Mouse (Mus musculus): ENCODE measurements around the gene Cdc73. TPM values are rescaled to one million over a fixed set of nuclear protein-coding genes. Genes with fewer than 3 reads are reported as not detected.

Cdc73 gene
- polyA plus RNA-seq, 1 experiment = 115 TPM

GRCm38 (mm10) chr1:143640650-143641407, 61.9 kb downstream of the Cdc73 start, which contains the start of gene B3galt2:
Gene B3galt2 (plus strand): TSS chr1:143640664.
- H3K27me3 ChIP-seq (ENCODE audit: control insufficient read depth, insufficient read depth, low read length, poor library complexity, severe bottlenecking) = no peaks in the 10 kb centered on the region
- peaks cover 1% of the 10 kb centered on the region for H3K4me1 ChIP-seq (ENCODE audit: control insufficient read depth, insufficient read depth, low read length)
- H3K9me3 ChIP-seq (replicated peaks; ENCODE audit: control insufficient read depth, insufficient read depth, low read length, poor library complexity, severe bottlenecking) = no peaks in the 10 kb centered on the region
- TF ChIP-seq CTCF (IDR thresholded peaks at IDR 0.05; ENCODE audit: low read depth, low read length) (no peak), POLR2A (IDR thresholded peaks at IDR 0.05; ENCODE audit: insufficient read depth, low read length) (no peak), EP300 (IDR thresholded peaks at IDR 0.05; ENCODE audit: insufficient read depth, low read depth, low read length) (no peak)
- H3K27ac ChIP-seq (ENCODE audit: insufficient read depth, low read length) = no peak within 1 kb of the TSS
- H3K4me3 ChIP-seq (ENCODE audit: low read depth, low read length) = no peak within 1 kb of the TSS
- no peaks in the 10 kb centered on the region for H3K36me3 ChIP-seq (ENCODE audit: control insufficient read depth, insufficient read depth, low read length, poor library complexity, severe bottlenecking)
- H3K9ac ChIP-seq (ENCODE audit: low read depth, poor library complexity, severe bottlenecking) = no peak within 1 kb of the TSS

GRCm38 (mm10) chr1:143632854-143633587, 69.7 kb downstream of the Cdc73 start:
- Histone ChIP-seq H3K36me3 (ENCODE audit: control insufficient read depth, insufficient read depth, low read length, poor library complexity, severe bottlenecking) (peaks cover 2% of the 10 kb centered on the region; the same call in 1 of the 2 replicates), H3K4me3 (ENCODE audit: low read depth, low read length) (no peak overlapping the region), H3K9ac (ENCODE audit: low read depth, poor library complexity, severe bottlenecking) (no peak overlapping the region), H3K9me3 (replicated peaks; ENCODE audit: control insufficient read depth, insufficient read depth, low read length, poor library complexity, severe bottlenecking) (no peaks in the 10 kb centered on the region), H3K4me1 (ENCODE audit: control insufficient read depth, insufficient read depth, low read length) (peaks cover 1% of the 10 kb centered on the region), H3K27ac (ENCODE audit: insufficient read depth, low read length) (0 out of 2 replicates have a peak overlapping the region, but pooled peaks have one; percentile 71), H3K27me3 (ENCODE audit: control insufficient read depth, insufficient read depth, low read length, poor library complexity, severe bottlenecking) (no peaks in the 10 kb centered on the region)
- TF ChIP-seq CTCF (IDR thresholded peaks at IDR 0.05; ENCODE audit: low read depth, low read length) (no peak), EP300 (IDR thresholded peaks at IDR 0.05; ENCODE audit: insufficient read depth, low read depth, low read length) (no peak), POLR2A (IDR thresholded peaks at IDR 0.05; ENCODE audit: insufficient read depth, low read length) (no peak)

GRCm38 (mm10) chr1:143632361-143632760, 70.3 kb downstream of the Cdc73 start:
- no peak overlapping the region for H3K27ac ChIP-seq (ENCODE audit: insufficient read depth, low read length)
- TF ChIP-seq EP300 (IDR thresholded peaks at IDR 0.05; ENCODE audit: insufficient read depth, low read depth, low read length) (no peak), CTCF (IDR thresholded peaks at IDR 0.05; ENCODE audit: low read depth, low read length) (no peak), POLR2A (IDR thresholded peaks at IDR 0.05; ENCODE audit: insufficient read depth, low read length) (no peak)
- H3K9me3 ChIP-seq (replicated peaks; ENCODE audit: control insufficient read depth, insufficient read depth, low read length, poor library complexity, severe bottlenecking) = no peaks in the 10 kb centered on the region
- H3K4me1 ChIP-seq (ENCODE audit: control insufficient read depth, insufficient read depth, low read length) = peaks cover 1% of the 10 kb centered on the region
- peaks cover 2% of the 10 kb centered on the region; the same call in 1 of the 2 replicates for H3K36me3 ChIP-seq (ENCODE audit: control insufficient read depth, insufficient read depth, low read length, poor library complexity, severe bottlenecking)
- no peaks in the 10 kb centered on the region for H3K27me3 ChIP-seq (ENCODE audit: control insufficient read depth, insufficient read depth, low read length, poor library complexity, severe bottlenecking)
- H3K9ac ChIP-seq (ENCODE audit: low read depth, poor library complexity, severe bottlenecking) = no peak overlapping the region
- no peak overlapping the region for H3K4me3 ChIP-seq (ENCODE audit: low read depth, low read length)

GRCm38 (mm10) chr1:143631337-143631736, 71.4 kb downstream of the Cdc73 start:
- Histone ChIP-seq H3K9ac (ENCODE audit: low read depth, poor library complexity, severe bottlenecking) (no peak overlapping the region), H3K27ac (ENCODE audit: insufficient read depth, low read length) (no peak overlapping the region), H3K4me3 (ENCODE audit: low read depth, low read length) (no peak overlapping the region), H3K4me1 (ENCODE audit: control insufficient read depth, insufficient read depth, low read length) (no peaks in the 10 kb centered on the region), H3K36me3 (ENCODE audit: control insufficient read depth, insufficient read depth, low read length, poor library complexity, severe bottlenecking) (peaks cover 8% of the 10 kb centered on the region; the same call in 1 of the 2 replicates), H3K9me3 (replicated peaks; ENCODE audit: control insufficient read depth, insufficient read depth, low read length, poor library complexity, severe bottlenecking) (no peaks in the 10 kb centered on the region), H3K27me3 (ENCODE audit: control insufficient read depth, insufficient read depth, low read length, poor library complexity, severe bottlenecking) (no peaks in the 10 kb centered on the region)
- no peak for TF ChIP-seq EP300 (IDR thresholded peaks at IDR 0.05; ENCODE audit: insufficient read depth, low read depth, low read length)
- TF ChIP-seq POLR2A (IDR thresholded peaks at IDR 0.05; ENCODE audit: insufficient read depth, low read length) = no peak
- no peak for TF ChIP-seq CTCF (IDR thresholded peaks at IDR 0.05; ENCODE audit: low read depth, low read length)

GRCm38 (mm10) chr1:143622634-143623033, 80.1 kb downstream of the Cdc73 start:
- no peaks in the 10 kb centered on the region for H3K27me3 ChIP-seq (ENCODE audit: control insufficient read depth, insufficient read depth, low read length, poor library complexity, severe bottlenecking)
- no peak overlapping the region for H3K4me3 ChIP-seq (ENCODE audit: low read depth, low read length)
- no peaks in the 10 kb centered on the region for H3K9me3 ChIP-seq (replicated peaks; ENCODE audit: control insufficient read depth, insufficient read depth, low read length, poor library complexity, severe bottlenecking)
- peaks cover 13% of the 10 kb centered on the region; the same call in 1 of the 2 replicates for H3K36me3 ChIP-seq (ENCODE audit: control insufficient read depth, insufficient read depth, low read length, poor library complexity, severe bottlenecking)
- TF ChIP-seq EP300 (IDR thresholded peaks at IDR 0.05; ENCODE audit: insufficient read depth, low read depth, low read length) = no peak
- no peak for TF ChIP-seq POLR2A (IDR thresholded peaks at IDR 0.05; ENCODE audit: insufficient read depth, low read length)
- TF ChIP-seq CTCF (IDR thresholded peaks at IDR 0.05; ENCODE audit: low read depth, low read length) = no peak
- no peak overlapping the region for H3K27ac ChIP-seq (ENCODE audit: insufficient read depth, low read length)
- H3K4me1 ChIP-seq (ENCODE audit: control insufficient read depth, insufficient read depth, low read length) = no peaks in the 10 kb centered on the region
- H3K9ac ChIP-seq (ENCODE audit: low read depth, poor library complexity, severe bottlenecking) = no peak overlapping the region

All from ES-Bruce4 (cell line).